Comparison of ENCODE assay signal across 8 mouse cellular contexts in genomic region chr16:8829564-8830359, GRCm38 (mm10). TPM values are rescaled to one million over a fixed set of nuclear protein-coding genes. Genes with fewer than 3 reads are reported as not detected.
DNase-seq lines count a peak whose midpoint lies in the region; ATAC-seq and TF ChIP-seq lines count a peak whose summit lies in the region.

TSS of gene 1810013L24Rik (plus strand) at chr16:8830100.

- no peaks in the 10 kb centered on the region for H3K9me3 ChIP-seq in embryonic facial prominence, embryonic 13.5 days
- no peaks in the 10 kb centered on the region for H3K9me3 ChIP-seq in limb, embryonic 12.5 days
- H3K9me3 ChIP-seq in midbrain, embryonic 15.5 days, result no peaks in the 10 kb centered on the region

- no peak for TF ChIP-seq CTCF in kidney, adult 2 months (conservative IDR thresholded peaks at IDR 0.05; ENCODE audit: insufficient read depth, insufficient read length, low read depth, low read length)
- no peak for TF ChIP-seq CTCF in spleen, adult 2 months (IDR thresholded peaks at IDR 0.05; ENCODE audit: extremely low read depth, insufficient read depth, insufficient read length, insufficient replicate concordance)

- peak; percentile 100 for DNase-seq in 3134 (ENCODE audit: extremely low read depth, insufficient read length, low spot score)
- peak; percentile 98 for DNase-seq in adrenal gland, postnatal 36 days
- peak; percentile 97 to 99 for DNase-seq in heart, adult 18-20 months
- DNase-seq in kidney, adult 2 months, result peak; percentile 99
- peak; percentile 97 to 99 for DNase-seq in spleen, adult 2 months (ENCODE audit: low read depth in 1 of 2, low spot score in 2 of 2)

- H3K4me1 ChIP-seq in embryonic facial prominence, embryonic 13.5 days, result peaks cover 23% of the 10 kb centered on the region
- peaks cover 9% of the 10 kb centered on the region for H3K4me1 ChIP-seq in kidney, adult 2 months (ENCODE audit: control insufficient read depth, insufficient read depth, low read length)
- peaks cover 19% of the 10 kb centered on the region for H3K4me1 ChIP-seq in limb, embryonic 12.5 days (replicated peaks)
- peaks cover 31% of the 10 kb centered on the region for H3K4me1 ChIP-seq in midbrain, embryonic 15.5 days
- H3K4me1 ChIP-seq in spleen, adult 2 months (ENCODE audit: control insufficient read depth, insufficient read depth, insufficient read length), result peaks cover 13% of the 10 kb centered on the region

- peak within 1 kb of the TSS; percentile 97 for H3K27ac ChIP-seq in embryonic facial prominence, embryonic 13.5 days
- peak within 1 kb of the TSS; percentile 100 for H3K27ac ChIP-seq in kidney, adult 2 months (ENCODE audit: insufficient read depth, low read depth, low read length)
- H3K27ac ChIP-seq in limb, embryonic 12.5 days, result peak within 1 kb of the TSS; percentile 97
- peak within 1 kb of the TSS; percentile 91 for H3K27ac ChIP-seq in midbrain, embryonic 15.5 days
- peak within 1 kb of the TSS; percentile 98 for H3K27ac ChIP-seq in spleen, adult 2 months (ENCODE audit: insufficient read depth, low read length)

- H3K4me3 ChIP-seq in embryonic facial prominence, embryonic 13.5 days, result peak within 1 kb of the TSS; percentile 98
- peak within 1 kb of the TSS; percentile 99 for H3K4me3 ChIP-seq in kidney, adult 2 months (ENCODE audit: insufficient read depth, low read depth, low read length)
- peak within 1 kb of the TSS; percentile 99 for H3K4me3 ChIP-seq in limb, embryonic 12.5 days (replicated peaks)
- peak within 1 kb of the TSS; percentile 69 for H3K4me3 ChIP-seq in midbrain, embryonic 15.5 days
- H3K4me3 ChIP-seq in spleen, adult 2 months (ENCODE audit: extremely low read depth, insufficient read depth, insufficient read length), result peak within 1 kb of the TSS; percentile 99

- peak within 1 kb of the TSS; percentile 96 for H3K4me2 ChIP-seq in embryonic facial prominence, embryonic 13.5 days
- H3K4me2 ChIP-seq in limb, embryonic 12.5 days, result peak within 1 kb of the TSS; percentile 94
- peak within 1 kb of the TSS; percentile 96 for H3K4me2 ChIP-seq in midbrain, embryonic 15.5 days

- TF ChIP-seq POLR2A in kidney, adult 2 months (IDR thresholded peaks at IDR 0.05; ENCODE audit: low read depth, low read length), result peak; percentile 85
- TF ChIP-seq POLR2A in spleen, adult 2 months (IDR thresholded peaks at IDR 0.05; ENCODE audit: low read depth, low read length), result peak; percentile 94

- H3K9ac ChIP-seq in embryonic facial prominence, embryonic 13.5 days, result peak within 1 kb of the TSS; percentile 99
- H3K9ac ChIP-seq in limb, embryonic 12.5 days (replicated peaks), result peak within 1 kb of the TSS; percentile 98
- H3K9ac ChIP-seq in midbrain, embryonic 15.5 days, result peak within 1 kb of the TSS; percentile 87

- H3K36me3 ChIP-seq in embryonic facial prominence, embryonic 13.5 days, result peaks cover 19% of the 10 kb centered on the region
- peaks cover 1% of the 10 kb centered on the region; the same call in 1 of the 2 replicates for H3K36me3 ChIP-seq in kidney, adult 2 months (ENCODE audit: control insufficient read depth, insufficient read depth, low read length)
- H3K36me3 ChIP-seq in limb, embryonic 12.5 days, result peaks cover 29% of the 10 kb centered on the region
- 0 out of 2 replicates have a peak, but pooled peaks cover 3% of the 10 kb centered on the region for H3K36me3 ChIP-seq in midbrain, embryonic 15.5 days (replicated peaks)
- peaks cover 6% of the 10 kb centered on the region for H3K36me3 ChIP-seq in spleen, adult 2 months (ENCODE audit: control insufficient read depth, insufficient read depth, low read length)

- no peaks in the 10 kb centered on the region for H3K27me3 ChIP-seq in embryonic facial prominence, embryonic 13.5 days
- no peaks in the 10 kb centered on the region for H3K27me3 ChIP-seq in kidney, adult 2 months (replicated peaks; ENCODE audit: control insufficient read depth, insufficient read depth, low read length)
- no peaks in the 10 kb centered on the region for H3K27me3 ChIP-seq in limb, embryonic 12.5 days
- H3K27me3 ChIP-seq in midbrain, embryonic 15.5 days (replicated peaks), result no peaks in the 10 kb centered on the region
- no peaks in the 10 kb centered on the region for H3K27me3 ChIP-seq in spleen, adult 2 months (ENCODE audit: control insufficient read depth, insufficient read depth, low read length)

- WGBS in embryonic facial prominence, embryonic 13.5 days, result under 1% methylated on average over 64 of the region's 80 CpGs
- under 1% methylated on average over 77 of the region's 80 CpGs for WGBS in kidney, adult 2 months
- WGBS in limb, embryonic 12.5 days, result under 1% methylated on average over 78 of the region's 80 CpGs
- under 1% methylated on average over 79 of the region's 80 CpGs for WGBS in midbrain, embryonic 15.5 days
- WGBS in spleen, adult 2 months, result under 1% methylated on average over 80 of the region's 80 CpGs

- peak; percentile 97 for ATAC-seq in embryonic facial prominence, embryonic 13.5 days (ENCODE audit: insufficient number of reproducible peaks, insufficient read depth, low FRiP score, low TSS enrichment, low read depth)
- ATAC-seq in limb, embryonic 12.5 days (ENCODE audit: insufficient number of reproducible peaks, insufficient read depth, low FRiP score, low TSS enrichment, low read depth), result peak; percentile 96
- peak; percentile 96 for ATAC-seq in midbrain, embryonic 15.5 days (replicated peaks)

RNA-seq across cellular contexts. Expression of gene 1810013L24Rik, which starts in this region (rescaled TPM):
- 10 to 100 TPM; 91.1 to 92.0 TPM for total RNA-seq in adrenal gland, postnatal 36 days (2021)
- 22.7 and 23.7 TPM in 2 replicates for polyA plus RNA-seq in embryonic facial prominence, embryonic 13.5 days (2015; fragmentation: Nextera tagmentation; extraction: Ambion mirVana)
- 100 to 1,000 TPM; 113 to 118 TPM for total RNA-seq in heart, adult 18-20 months (2021)
- polyA plus RNA-seq in kidney, adult 2 months (2012; rRNA removed), result 18.3 and 24.2 TPM in 2 replicates
- 27.6 and 31.4 TPM in 2 replicates for polyA plus RNA-seq in limb, embryonic 12.5 days (2016; fragmentation: Nextera tagmentation; extraction: Ambion mirVana)
- 27.7 and 29.0 TPM in 2 replicates for polyA plus RNA-seq in midbrain, embryonic 15.5 days (2015; fragmentation: Nextera tagmentation; extraction: Ambion mirVana)
- polyA plus RNA-seq in spleen, adult 2 months (2012; rRNA removed), result 12.2 and 13.2 TPM in 2 replicates

Comparison
In these comparisons a context has a peak if more than half of its experiments do, and no peak if none do; other contexts are left out.
1. Peak in every context shown above with its lines: DNase-seq, ATAC-seq, H3K4me3 ChIP-seq and H3K27ac ChIP-seq.